Mouse (Mus musculus) myocyte (in vitro differentiated cells): Measurements from ENCODE around the gene Cmklr1. TPM values are rescaled to one million over a fixed set of nuclear protein-coding genes. Genes with fewer than 3 reads are reported as not detected.

Experiments
- H3K27me3 ChIP-seq: one replicate; pipeline ENCODE4 v1.6.1; 2011; ENCODE audit not compliant: control insufficient read depth, insufficient read depth, insufficient read length
- H3K36me3 ChIP-seq: one replicate; pipeline ENCODE4 v1.6.1; 2011; ENCODE audit not compliant: control insufficient read depth, insufficient read depth
- H3K4me2 ChIP-seq: one replicate; pipeline ENCODE4 v1.6.1; 2011; ENCODE audit warnings: low read depth, control low read depth
- H3K4me3 ChIP-seq: one replicate; pipeline ENCODE4 v1.5.1; 2011; ENCODE audit warnings: mild to moderate bottlenecking, control low read depth, moderate library complexity
- H3K79me2 ChIP-seq: one replicate; pipeline ENCODE4 v1.6.1; 2011; ENCODE audit not compliant: control insufficient read depth, insufficient read depth
- H3ac ChIP-seq: one replicate; pipeline ENCODE4 v1.6.1; 2011; ENCODE audit not compliant: control insufficient read depth, insufficient read length
- CEBPB ChIP-seq: IDR thresholded peaks from 2 replicates; pipeline ENCODE4 v1.6.1; 2011; ENCODE audit warnings: mild to moderate bottlenecking, moderate library complexity; ENCODE audit not compliant: poor library complexity, insufficient read depth, severe bottlenecking
- E2F4 ChIP-seq: IDR thresholded peaks from one replicate; pipeline ENCODE4 v1.6.1; 2011; ENCODE audit warnings: mild to moderate bottlenecking, control low read depth, moderate library complexity; ENCODE audit not compliant: insufficient read depth
- MAX ChIP-seq: IDR thresholded peaks from one replicate; pipeline ENCODE4 v1.6.1; 2011; ENCODE audit warnings: low read depth, mild to moderate bottlenecking, control low read depth
- MYOD1 ChIP-seq, 3 experiments: IDR thresholded peaks; one replicate each; pipeline ENCODE4 v1.6.1; 2011; ENCODE audit warnings: control low read depth in 2 of 3, low read depth in 2 of 3, mild to moderate bottlenecking in 2 of 3, moderate library complexity in 1 of 3; ENCODE audit not compliant: insufficient read length in 2 of 3, control insufficient read depth in 1 of 3
- MYOG ChIP-seq, 3 experiments: IDR thresholded peaks; one replicate each; pipeline ENCODE4 v1.6.1; 2011; ENCODE audit warnings: control low read depth in 2 of 3, low read depth in 2 of 3, mild to moderate bottlenecking in 2 of 3; ENCODE audit not compliant: insufficient read length in 2 of 3, control insufficient read depth in 1 of 3, insufficient read depth in 1 of 3
- POLR2A ChIP-seq: IDR thresholded peaks from one replicate; pipeline ENCODE4 v1.6.1; 2011; ENCODE audit warnings: low read depth, mild to moderate bottlenecking, control low read depth, moderate library complexity; ENCODE audit not compliant: insufficient read length
- POLR2AphosphoS2 ChIP-seq: IDR thresholded peaks from one replicate; pipeline ENCODE4 v1.6.1; 2011; ENCODE audit warnings: low read depth, control low read depth; ENCODE audit not compliant: insufficient read length
- REST ChIP-seq: IDR thresholded peaks from one replicate; pipeline ENCODE4 v1.6.1; 2011; ENCODE audit warnings: mild to moderate bottlenecking, control low read depth, moderate library complexity; ENCODE audit not compliant: insufficient read depth, insufficient read length
- SRF ChIP-seq: IDR thresholded peaks from one replicate; pipeline ENCODE4 v1.6.1; 2011; ENCODE audit warnings: low read depth; ENCODE audit not compliant: control insufficient read depth, insufficient read length
- TCF12 ChIP-seq: IDR thresholded peaks from one replicate; pipeline ENCODE4 v1.6.1; 2011; ENCODE audit warnings: mild to moderate bottlenecking, control low read depth; ENCODE audit not compliant: poor library complexity, insufficient read depth, severe bottlenecking
- TCF3 ChIP-seq: IDR thresholded peaks from one replicate; pipeline ENCODE4 v1.6.1; 2011; ENCODE audit warnings: low read depth, control low read depth; ENCODE audit not compliant: insufficient read length
- USF1 ChIP-seq: IDR thresholded peaks from one replicate; pipeline ENCODE4 v1.6.1; 2011; ENCODE audit warnings: low read depth, mild to moderate bottlenecking, control low read depth, moderate library complexity
- polyA plus RNA-seq: library from polyadenylated mRNA; unstranded; fragments of >200 nt; fragmentation: generic; extraction: Trizol; gene quantifications from one replicate; pipeline ENCODE4 v1.2.1, GENCODE M21; 2012; ENCODE audit warnings: missing spikeins

Gene Cmklr1
- polyA plus RNA-seq, 1 experiment, result 14.1 TPM

DNA sequence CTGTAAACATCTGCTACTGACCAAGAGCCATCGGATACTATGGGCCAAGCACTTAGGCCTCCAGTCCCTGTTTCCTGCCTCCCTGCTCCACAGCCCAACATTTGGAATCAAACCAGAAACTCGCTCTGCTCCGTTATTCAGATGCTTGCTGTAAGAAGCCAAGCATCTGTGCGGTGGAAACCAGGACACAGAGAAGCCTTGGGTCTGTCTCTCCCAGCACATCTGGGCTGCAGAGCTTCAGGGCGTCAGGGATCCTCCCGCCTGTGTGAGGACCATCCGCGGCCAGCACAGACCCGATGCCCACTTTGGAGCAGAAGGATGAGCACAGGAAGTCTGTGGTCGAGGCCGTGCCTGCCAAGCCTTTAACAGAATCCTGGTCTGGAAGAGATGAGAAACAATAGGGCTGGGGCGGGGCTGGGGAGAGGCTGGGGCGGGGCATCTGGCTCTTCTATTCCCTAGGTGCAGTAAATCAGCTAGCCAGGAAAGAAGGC lies 42.2 kb downstream of the Cmklr1 start:
- Histone ChIP-seq H3K36me3 (no peaks in the 10 kb centered on the region), H3K4me2 (peak overlapping the region; percentile 92), H3K79me2 (no peaks in the 10 kb centered on the region), H3K4me3 (peak overlapping the region; percentile 20), H3K27me3 (no peaks in the 10 kb centered on the region), H3ac (no peak overlapping the region)
- TF ChIP-seq POLR2AphosphoS2 (peak; percentile 86), TCF12 (no peak), POLR2A (peak; percentile 82)

DNA sequence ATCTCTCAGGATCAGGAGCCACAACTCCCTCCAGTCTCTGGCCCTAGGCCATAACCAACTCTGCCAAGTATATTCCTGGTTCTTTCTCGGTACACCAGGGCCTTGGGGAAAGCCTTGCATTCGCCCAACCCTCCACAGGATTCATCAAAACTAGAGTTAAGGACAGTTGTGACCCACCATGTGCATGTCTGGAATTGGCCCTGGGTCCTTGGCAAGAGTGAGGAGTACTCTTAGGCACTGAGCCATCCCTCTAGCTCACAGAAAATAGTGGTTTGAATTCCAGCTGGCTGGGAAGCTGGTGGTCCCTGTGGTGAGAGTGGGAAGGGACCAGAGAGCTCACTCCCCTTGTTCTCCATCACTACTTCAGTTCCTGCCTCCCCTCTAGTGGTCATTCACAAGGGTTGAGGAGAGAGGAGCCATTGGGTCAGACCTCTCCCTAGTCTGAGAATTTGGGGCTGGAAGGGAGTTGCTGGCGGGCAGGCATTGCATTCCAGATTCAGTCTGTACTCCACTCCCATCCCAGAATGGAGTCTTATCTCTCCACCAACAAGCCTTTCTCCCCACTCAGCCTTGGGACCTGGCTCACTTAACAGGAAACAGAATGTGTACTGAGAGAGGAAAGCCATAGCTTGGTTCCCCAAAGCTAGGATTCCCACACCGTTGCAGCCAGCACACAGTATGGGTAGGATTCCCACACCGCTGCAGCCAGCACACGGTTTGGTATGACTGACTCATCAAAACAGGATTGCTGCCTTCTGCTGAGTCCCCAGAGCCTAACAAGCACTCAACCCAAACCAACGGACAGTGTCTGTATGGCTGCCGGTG lies 43.1 kb downstream of the Cmklr1 start:
- Histone ChIP-seq H3K36me3 (no peaks in the 10 kb centered on the region), H3K4me2 (peak overlapping the region; percentile 92), H3K4me3 (peak overlapping the region; percentile 20), H3K79me2 (no peaks in the 10 kb centered on the region), H3ac (no peak overlapping the region), H3K27me3 (no peaks in the 10 kb centered on the region)
- TF ChIP-seq SRF (no peak), MYOG (IDR thresholded peaks at IDR 0.05; ENCODE audit: control insufficient read depth in 1 of 3, insufficient read depth in 1 of 3, insufficient read length in 2 of 3, low read depth in 2 of 3) (no peak), REST (no peak), TCF3 (no peak), E2F4 (no peak), MAX (no peak), USF1 (no peak), POLR2A (no peak), TCF12 (no peak), POLR2AphosphoS2 (no peak), CEBPB (no peak), MYOD1 (IDR thresholded peaks at IDR 0.05; ENCODE audit: control insufficient read depth in 1 of 3, insufficient read length in 2 of 3, low read depth in 2 of 3) (no peak)

DNA sequence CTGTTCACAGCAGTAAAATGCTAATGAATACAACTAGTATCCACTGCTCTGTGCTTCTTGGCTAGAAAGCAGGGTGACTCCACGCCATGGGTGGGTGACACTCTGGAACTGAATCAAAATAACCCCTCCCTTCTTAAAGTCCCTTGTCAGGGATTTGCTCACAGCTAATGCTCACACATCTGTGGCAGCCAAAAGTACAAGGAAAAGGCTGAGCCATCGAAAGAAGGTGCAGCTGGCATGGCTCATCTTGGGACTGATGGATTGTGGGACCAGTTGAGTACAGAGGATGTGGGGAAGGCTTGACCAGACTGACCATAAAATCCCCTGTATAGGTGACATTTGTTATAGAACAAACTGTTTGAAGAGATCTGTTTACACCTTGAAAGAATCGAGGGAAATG lies 44.1 kb downstream of the Cmklr1 start:
- Histone ChIP-seq H3K4me2 (no peak overlapping the region), H3K36me3 (no peaks in the 10 kb centered on the region), H3K27me3 (no peaks in the 10 kb centered on the region), H3ac (no peak overlapping the region), H3K4me3 (no peak overlapping the region), H3K79me2 (no peaks in the 10 kb centered on the region)
- TF ChIP-seq POLR2AphosphoS2, result no peak
- no peak for TF ChIP-seq MYOG (IDR thresholded peaks at IDR 0.05; ENCODE audit: control insufficient read depth in 1 of 3, insufficient read depth in 1 of 3, insufficient read length in 2 of 3, low read depth in 2 of 3)
- no peak for TF ChIP-seq MYOD1 (IDR thresholded peaks at IDR 0.05; ENCODE audit: control insufficient read depth in 1 of 3, insufficient read length in 2 of 3, low read depth in 2 of 3)
- no peak for TF ChIP-seq POLR2A
- TF ChIP-seq REST, result no peak
- TF ChIP-seq USF1, result no peak
- TF ChIP-seq TCF3, result no peak

DNA sequence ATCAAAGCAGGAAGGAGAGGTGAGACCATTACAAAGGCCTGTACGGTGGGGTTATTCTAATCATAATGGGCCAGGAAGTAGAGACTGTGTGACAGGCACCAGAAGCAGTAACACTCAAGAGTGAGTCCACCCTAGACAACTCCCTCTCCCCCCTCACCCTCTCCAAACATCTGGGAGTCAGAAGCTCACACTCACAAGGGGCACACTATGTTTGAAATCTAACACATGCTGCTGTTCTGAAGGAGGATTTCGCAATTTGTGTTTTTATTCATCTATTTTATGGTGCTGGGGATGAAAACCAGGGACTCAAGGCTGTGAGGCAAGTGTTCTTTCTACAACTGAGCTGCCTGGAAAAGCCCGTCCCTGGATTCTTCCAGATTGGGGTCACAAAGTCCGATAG lies 45.5 kb downstream of the Cmklr1 start:
- H3K4me2 ChIP-seq, result no peak overlapping the region
- TF ChIP-seq MYOG (IDR thresholded peaks at IDR 0.05; ENCODE audit: control insufficient read depth in 1 of 3, insufficient read depth in 1 of 3, insufficient read length in 2 of 3, low read depth in 2 of 3) (no peak), TCF12 (no peak), POLR2AphosphoS2 (no peak), CEBPB (peak; percentile 67), POLR2A (no peak), E2F4 (no peak)
- no peak overlapping the region for H3K4me3 ChIP-seq
- H3K27me3 ChIP-seq, result no peaks in the 10 kb centered on the region
- H3K36me3 ChIP-seq, result no peaks in the 10 kb centered on the region
- H3K79me2 ChIP-seq, result no peaks in the 10 kb centered on the region
- no peak overlapping the region for H3ac ChIP-seq

GRCm38 (mm10) chr5:113603471-113603870 lies 46.8 kb downstream of the Cmklr1 start:
- Histone ChIP-seq H3ac (no peak overlapping the region), H3K79me2 (no peaks in the 10 kb centered on the region)
- TF ChIP-seq USF1, result no peak
- TF ChIP-seq TCF3, result no peak
- no peak for TF ChIP-seq MAX
- no peak for TF ChIP-seq SRF
- no peak for TF ChIP-seq CEBPB
- TF ChIP-seq TCF12, result no peak
- no peak for TF ChIP-seq E2F4
- no peak for TF ChIP-seq POLR2AphosphoS2
- TF ChIP-seq REST, result no peak
- no peak for TF ChIP-seq POLR2A
- no peak for TF ChIP-seq MYOG (IDR thresholded peaks at IDR 0.05; ENCODE audit: control insufficient read depth in 1 of 3, insufficient read depth in 1 of 3, insufficient read length in 2 of 3, low read depth in 2 of 3)
- TF ChIP-seq MYOD1 (IDR thresholded peaks at IDR 0.05; ENCODE audit: control insufficient read depth in 1 of 3, insufficient read length in 2 of 3, low read depth in 2 of 3), result no peak

More at GRCm38 (mm10) chr5:113603471-113603870, 46.8 kb downstream of the Cmklr1 start:
- Histone ChIP-seq H3K36me3 (no peaks in the 10 kb centered on the region), H3K4me3 (no peak overlapping the region), H3K4me2 (no peak overlapping the region), H3K27me3 (no peaks in the 10 kb centered on the region)
